Mouse (Mus musculus): ENCODE data around the gene Gm20388.

DNA sequence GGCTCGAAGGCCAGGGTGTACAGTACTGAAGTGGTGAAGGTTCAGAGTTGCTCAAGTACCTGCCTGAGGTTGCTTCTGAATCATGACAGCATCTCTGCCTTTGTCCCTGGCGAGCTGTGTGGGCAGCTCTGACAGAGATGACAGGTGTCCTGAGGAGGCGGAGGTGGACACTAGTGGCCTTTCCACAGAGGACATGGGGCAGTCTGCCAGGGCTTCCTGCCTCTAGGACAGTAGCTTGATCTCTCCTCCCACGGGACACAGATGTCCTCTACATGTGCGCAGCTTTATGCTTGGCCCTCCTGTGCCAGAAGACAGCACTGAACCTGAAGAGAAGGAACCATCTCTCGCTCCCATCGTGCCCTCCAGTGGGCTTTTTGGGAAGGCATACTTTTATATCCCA, 222.5 kb downstream of the Gm20388 start:
- TF ChIP-seq CTCF (IDR thresholded peaks at IDR 0.05; ENCODE audit: low read depth): no peak
- no peak for TF ChIP-seq EP300 (IDR thresholded peaks at IDR 0.05; ENCODE audit: low read depth)
